Mouse (Mus musculus): Measurements from ENCODE around the gene Pus10. TPM values are rescaled to one million over a fixed set of nuclear protein-coding genes. Genes with fewer than 3 reads are reported as not detected.

The Pus10 gene
- 16.3 and 19.2 TPM in 2 replicates for polyA plus RNA-seq (2015; fragmentation: Nextera tagmentation; extraction: Ambion mirVana)

DNA sequence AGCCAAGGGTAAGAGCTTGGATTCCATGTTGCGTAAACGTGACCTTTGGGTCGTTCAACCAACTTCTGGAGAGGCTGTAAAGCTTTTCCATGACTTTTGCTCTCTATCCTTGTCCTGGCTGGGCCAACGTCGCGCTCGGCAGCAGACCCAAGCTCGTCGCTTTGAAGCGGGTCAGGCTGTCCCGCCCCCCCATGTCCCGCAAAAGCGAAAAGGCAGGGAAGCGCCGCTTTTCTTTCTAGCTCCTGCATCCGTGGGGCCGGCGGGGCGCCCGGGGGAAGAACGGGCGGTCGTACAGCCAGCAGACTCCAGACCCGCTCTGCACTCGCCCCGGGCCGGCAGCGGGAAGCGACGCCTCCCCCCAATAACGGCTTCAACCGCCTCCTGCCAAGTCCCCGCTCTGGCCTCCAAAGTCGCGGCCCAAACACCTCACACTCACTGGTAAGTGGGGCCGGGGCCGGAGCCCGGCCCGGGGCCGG lies at the start of gene Pus10:
TSS of gene Pus10 (plus strand) at position 364 of the 476 bp plus-strand sequence.
- H3K27ac ChIP-seq, result peak within 1 kb of the TSS; percentile 90
- H3K9me3 ChIP-seq (replicated peaks), result no peaks in the 10 kb centered on the region
- peak within 1 kb of the TSS; percentile 92 for H3K9ac ChIP-seq
- DNase-seq (no peak), ATAC-seq (ENCODE audit: low read depth) (peak; percentile 64)
- peaks cover 26% of the 10 kb centered on the region for H3K4me1 ChIP-seq (replicated peaks)
- no peaks in the 10 kb centered on the region for H3K27me3 ChIP-seq
- WGBS (ENCODE audit: insufficient replicate concordance), result under 1% methylated on average over 38 of the region's 40 CpGs
- no peaks in the 10 kb centered on the region; the same call in 1 of the 2 replicates for H3K36me3 ChIP-seq
- H3K4me2 ChIP-seq, result peak within 1 kb of the TSS; percentile 82
- peak within 1 kb of the TSS; percentile 93 for H3K4me3 ChIP-seq (replicated peaks)

DNA sequence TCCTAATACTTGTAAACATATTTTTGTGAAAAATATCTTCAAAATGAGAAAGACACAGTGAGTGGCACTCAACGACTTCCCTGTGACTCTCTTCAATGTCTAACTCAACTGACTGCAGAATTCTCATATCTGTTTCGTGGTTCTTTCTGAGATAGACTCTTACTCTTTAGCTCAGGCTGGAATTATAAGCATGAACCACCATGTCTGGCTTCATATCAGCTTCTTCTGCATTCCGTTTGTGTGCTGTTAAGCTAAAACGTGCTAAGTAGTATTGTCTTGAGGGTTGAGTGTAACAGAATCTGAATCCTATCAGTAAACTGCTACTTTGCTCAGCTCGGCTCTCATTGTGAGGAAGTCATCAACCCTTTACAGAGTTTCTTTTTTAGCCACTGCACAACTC lies 46.5 kb upstream of the Pus10 start:
- H3K27ac ChIP-seq, result no peak overlapping the region
- ATAC-seq (ENCODE audit: low read depth), result no peak
- H3K4me2 ChIP-seq, result no peak overlapping the region
- H3K9ac ChIP-seq, result no peak overlapping the region
- H3K36me3 ChIP-seq, result peaks cover 9% of the 10 kb centered on the region; the same call in 1 of the 2 replicates
- H3K27me3 ChIP-seq, result no peaks in the 10 kb centered on the region
- no peak overlapping the region for H3K4me3 ChIP-seq (replicated peaks)
- no peaks in the 10 kb centered on the region for H3K4me1 ChIP-seq (replicated peaks)
- 39% methylated on average over 5 of the region's 5 CpGs for WGBS (ENCODE audit: insufficient replicate concordance)
- DNase-seq, result no peak
- no peaks in the 10 kb centered on the region for H3K9me3 ChIP-seq (replicated peaks)

DNA sequence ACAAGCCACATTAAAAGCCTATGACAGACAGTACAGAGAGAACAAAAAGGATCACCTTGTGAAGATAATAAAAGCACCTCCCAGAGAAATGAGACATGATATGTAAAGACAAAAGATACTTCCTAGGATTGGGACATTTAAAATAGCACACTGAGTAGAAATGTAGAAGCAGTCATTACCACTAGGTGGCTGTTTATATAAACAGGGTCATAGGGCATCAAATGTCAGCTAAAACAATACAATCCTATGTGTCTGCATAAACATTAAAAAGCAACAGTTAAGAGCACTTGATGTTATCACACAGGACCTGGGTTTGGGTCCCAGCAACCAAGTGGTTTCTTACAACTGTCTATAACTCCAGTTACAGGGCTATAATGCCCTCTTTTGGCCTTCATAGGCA lies 34.8 kb upstream of the Pus10 start:
- Histone ChIP-seq H3K36me3 (no peaks in the 10 kb centered on the region), H3K4me3 (replicated peaks) (no peak overlapping the region), H3K9ac (no peak overlapping the region), H3K27ac (no peak overlapping the region), H3K9me3 (replicated peaks) (no peaks in the 10 kb centered on the region), H3K27me3 (no peaks in the 10 kb centered on the region), H3K4me2 (no peak overlapping the region), H3K4me1 (replicated peaks) (peaks cover 13% of the 10 kb centered on the region)
- ATAC-seq (ENCODE audit: low read depth) (no peak), DNase-seq (no peak)

DNA sequence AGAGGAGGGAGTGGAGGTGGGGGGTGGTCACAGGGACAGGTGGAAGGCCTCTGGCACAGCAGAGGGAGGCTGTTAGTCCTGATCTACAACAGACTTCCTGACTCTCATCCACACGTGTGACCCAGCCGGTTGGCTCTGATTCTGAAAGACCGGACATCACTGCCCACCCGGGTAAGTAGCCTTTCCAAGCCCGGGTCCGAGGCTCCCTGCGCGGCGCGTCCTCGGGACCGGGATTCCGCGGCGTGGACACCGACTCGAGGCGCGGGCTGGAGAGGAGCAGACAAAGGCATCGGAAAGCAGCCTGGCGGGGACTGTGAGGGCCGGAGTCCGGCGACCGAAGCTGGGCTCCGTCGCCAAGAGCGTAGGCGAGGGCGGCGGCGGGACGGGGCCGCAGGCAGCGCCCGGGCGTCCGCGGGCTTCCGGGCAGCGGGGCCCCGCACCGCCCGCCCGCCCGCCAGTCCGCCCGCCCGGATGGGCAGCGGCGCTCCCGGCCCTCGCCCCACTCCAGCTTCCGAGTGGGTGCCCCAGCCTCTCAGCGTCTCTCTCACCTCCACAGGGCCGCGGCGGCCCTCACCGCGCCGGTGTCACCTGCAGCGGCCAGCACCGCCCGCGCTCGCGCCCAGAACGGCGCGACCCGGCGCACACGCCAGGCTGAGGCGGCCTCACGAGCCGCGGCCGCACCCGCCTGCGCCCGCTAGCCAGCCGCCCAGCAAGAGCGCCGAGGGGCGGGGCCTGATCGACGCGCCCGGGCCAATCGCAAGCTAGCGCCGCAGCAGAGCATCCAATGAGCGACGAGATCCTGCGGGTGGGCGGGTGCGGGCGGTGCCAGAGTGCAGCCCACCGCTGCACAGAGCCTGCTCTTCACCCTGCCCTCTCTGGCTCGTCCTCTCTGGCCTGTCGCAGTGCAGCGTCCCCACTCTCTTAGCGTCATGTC lies 32.3 kb upstream of the Pus10 start, which contains the start of gene 0610010F05Rik:
TSS of gene 0610010F05Rik (minus strand) at position 695 of the 934 bp plus-strand sequence.
- peak within 1 kb of the TSS; percentile 87 for H3K4me3 ChIP-seq (replicated peaks)
- peak within 1 kb of the TSS; percentile 80 for H3K27ac ChIP-seq
- H3K36me3 ChIP-seq, result peaks cover 8% of the 10 kb centered on the region
- WGBS (ENCODE audit: insufficient replicate concordance), result under 1% methylated on average over 83 of the region's 103 CpGs
- ATAC-seq (ENCODE audit: low read depth) (peak; percentile 100), DNase-seq (peak; percentile 82)
- H3K27me3 ChIP-seq, result no peaks in the 10 kb centered on the region
- no peaks in the 10 kb centered on the region for H3K9me3 ChIP-seq (replicated peaks)
- peak within 1 kb of the TSS; percentile 91 for H3K9ac ChIP-seq
- H3K4me1 ChIP-seq (replicated peaks), result peaks cover 13% of the 10 kb centered on the region
- H3K4me2 ChIP-seq, result peak within 1 kb of the TSS; percentile 94

DNA sequence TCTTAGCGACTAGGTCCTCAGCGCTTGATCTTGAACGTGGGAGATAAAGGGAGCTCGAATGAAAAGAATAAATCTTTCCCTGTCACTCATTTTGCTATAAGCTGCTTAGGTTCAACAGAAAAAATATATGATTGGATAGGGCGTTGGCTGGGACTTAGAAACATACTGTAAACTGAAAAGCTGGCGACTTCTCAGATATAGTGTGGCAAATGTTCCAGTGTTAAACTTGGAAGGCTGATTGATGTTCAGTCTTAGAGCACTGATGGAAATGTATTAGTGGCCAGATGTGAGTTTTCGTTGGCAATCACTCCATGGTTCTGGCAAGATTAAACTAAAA lies 31.6 kb upstream of the Pus10 start:
- WGBS (ENCODE audit: insufficient replicate concordance), result 9% methylated on average over 7 of the region's 7 CpGs
- ATAC-seq (ENCODE audit: low read depth), result no peak
- Histone ChIP-seq H3K4me1 (replicated peaks) (peaks cover 13% of the 10 kb centered on the region), H3K36me3 (peaks cover 14% of the 10 kb centered on the region), H3K9ac (peak overlapping the region; percentile 62), H3K4me3 (replicated peaks) (peak overlapping the region; percentile 87), H3K27ac (peak overlapping the region; percentile 55; the same call in 1 of the 2 replicates), H3K9me3 (replicated peaks) (no peaks in the 10 kb centered on the region), H3K27me3 (no peaks in the 10 kb centered on the region), H3K4me2 (peak overlapping the region; percentile 73)
- DNase-seq, result no peak

DNA sequence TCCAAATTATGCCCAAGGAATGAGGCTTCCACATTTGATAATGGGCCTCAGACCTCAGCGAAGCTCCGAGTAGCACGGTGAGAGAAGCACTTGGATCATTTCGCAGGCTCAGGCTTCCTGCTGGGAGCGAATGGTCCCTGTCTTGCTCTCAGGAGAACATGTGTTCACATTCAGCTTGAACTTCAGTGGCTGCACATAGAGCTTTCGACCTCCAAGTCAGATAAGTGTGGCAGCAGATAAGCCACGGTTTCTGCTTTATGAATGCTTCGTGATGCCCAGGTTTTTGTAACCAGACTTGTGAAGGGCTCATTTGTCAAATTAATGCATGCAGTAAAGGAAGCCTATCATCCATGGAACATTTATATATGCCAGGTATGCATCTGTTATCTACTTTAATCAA lies 30.9 kb upstream of the Pus10 start:
- H3K4me2 ChIP-seq, result peak overlapping the region; percentile 30; the same call in 1 of the 2 replicates
- H3K27me3 ChIP-seq, result no peaks in the 10 kb centered on the region
- H3K4me1 ChIP-seq (replicated peaks), result peaks cover 13% of the 10 kb centered on the region
- H3K36me3 ChIP-seq, result peaks cover 15% of the 10 kb centered on the region
- H3K9ac ChIP-seq, result no peak overlapping the region
- no peak for ATAC-seq (ENCODE audit: low read depth)
- H3K9me3 ChIP-seq (replicated peaks), result no peaks in the 10 kb centered on the region
- no peak overlapping the region; the same call in 1 of the 2 replicates for H3K4me3 ChIP-seq (replicated peaks)
- H3K27ac ChIP-seq, result no peak overlapping the region
- 47% methylated on average over 8 of the region's 8 CpGs for WGBS (ENCODE audit: insufficient replicate concordance)
- DNase-seq, result no peak

DNA sequence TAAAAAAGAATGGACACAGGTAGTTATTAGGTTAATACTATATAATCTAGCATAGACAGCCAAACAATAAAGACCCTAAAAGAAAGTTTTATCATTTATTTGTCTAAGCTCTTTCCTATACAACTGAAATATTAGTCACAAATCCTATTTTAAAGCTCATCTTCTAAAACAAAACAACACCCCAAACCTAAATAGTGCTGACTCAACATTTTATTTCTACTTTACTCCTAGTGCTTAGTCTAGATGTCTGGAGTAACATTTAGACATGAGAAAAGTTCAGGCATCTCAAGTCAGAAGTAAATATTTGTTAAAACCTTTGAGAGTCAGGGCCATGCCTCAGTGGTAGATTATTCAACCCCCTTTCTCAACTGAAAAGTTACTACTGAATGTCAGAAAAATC lies 18.0 kb upstream of the Pus10 start:
- H3K36me3 ChIP-seq, result peaks cover 16% of the 10 kb centered on the region; the same call in 1 of the 2 replicates
- no peaks in the 10 kb centered on the region for H3K4me1 ChIP-seq (replicated peaks)
- H3K4me2 ChIP-seq, result no peak overlapping the region
- ATAC-seq (ENCODE audit: low read depth) (no peak), DNase-seq (no peak)
- no peak overlapping the region for H3K9ac ChIP-seq
- H3K27me3 ChIP-seq, result no peaks in the 10 kb centered on the region
- H3K9me3 ChIP-seq (replicated peaks), result no peaks in the 10 kb centered on the region
- no peak overlapping the region for H3K27ac ChIP-seq
- H3K4me3 ChIP-seq (replicated peaks), result no peak overlapping the region

DNA sequence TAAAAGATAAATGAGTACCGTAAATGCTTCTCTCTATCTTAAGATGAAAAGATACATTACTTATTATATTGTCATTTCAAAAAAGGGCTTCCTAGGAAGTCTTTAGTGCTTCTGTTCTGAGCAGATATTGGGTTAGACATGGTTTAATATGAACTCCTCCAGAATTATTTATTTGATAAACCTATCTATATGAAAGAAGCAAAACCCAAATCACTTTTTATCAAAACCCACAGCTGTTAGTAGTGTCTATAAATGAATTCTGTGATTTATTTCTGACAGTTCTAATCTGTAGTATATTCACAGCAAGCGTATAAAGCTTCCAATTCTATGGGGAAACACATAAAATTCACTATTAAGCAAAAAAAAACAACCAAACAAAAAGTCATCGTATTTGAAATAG lies 17.6 kb upstream of the Pus10 start:
- no peaks in the 10 kb centered on the region for H3K9me3 ChIP-seq (replicated peaks)
- H3K4me2 ChIP-seq, result no peak overlapping the region
- H3K27ac ChIP-seq, result no peak overlapping the region
- DNase-seq, result no peak
- H3K9ac ChIP-seq, result no peak overlapping the region
- WGBS (ENCODE audit: insufficient replicate concordance), result 80% methylated on average over 3 of the region's 3 CpGs
- peaks cover 16% of the 10 kb centered on the region; the same call in 1 of the 2 replicates for H3K36me3 ChIP-seq
- ATAC-seq (ENCODE audit: low read depth), result no peak
- no peaks in the 10 kb centered on the region for H3K27me3 ChIP-seq
- H3K4me3 ChIP-seq (replicated peaks), result no peak overlapping the region
- no peaks in the 10 kb centered on the region for H3K4me1 ChIP-seq (replicated peaks)

DNA sequence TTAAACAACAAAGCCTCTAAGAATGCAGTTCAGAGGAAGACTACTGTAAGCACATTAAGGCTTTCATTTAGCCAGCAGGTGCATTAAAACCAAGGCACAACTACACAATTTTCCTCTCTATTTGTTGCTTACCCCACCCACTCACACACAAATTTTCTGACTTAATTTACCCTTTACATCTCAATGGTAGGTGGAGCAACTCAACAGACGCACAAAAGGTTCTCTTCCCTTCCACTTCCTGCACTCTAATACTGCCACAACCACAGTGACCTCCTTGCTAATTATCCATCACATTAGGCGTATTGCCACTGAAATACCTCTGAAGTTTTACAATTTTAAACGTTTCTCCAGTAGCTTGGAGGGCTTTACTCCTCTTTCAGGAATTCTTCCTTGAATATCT lies 11.8 kb upstream of the Pus10 start:
- Histone ChIP-seq H3K9ac (no peak overlapping the region), H3K9me3 (replicated peaks) (no peaks in the 10 kb centered on the region), H3K27me3 (no peaks in the 10 kb centered on the region), H3K4me2 (no peak overlapping the region), H3K4me1 (replicated peaks) (peaks cover under 1% of the 10 kb centered on the region; the same call in 1 of the 2 replicates), H3K4me3 (replicated peaks) (no peak overlapping the region), H3K36me3 (0 out of 2 replicates have a peak, but pooled peaks cover 13% of the 10 kb centered on the region), H3K27ac (no peak overlapping the region)
- ATAC-seq (ENCODE audit: low read depth) (no peak), DNase-seq (no peak)
- WGBS (ENCODE audit: insufficient replicate concordance), result 64% methylated on average over 3 of the region's 3 CpGs

DNA sequence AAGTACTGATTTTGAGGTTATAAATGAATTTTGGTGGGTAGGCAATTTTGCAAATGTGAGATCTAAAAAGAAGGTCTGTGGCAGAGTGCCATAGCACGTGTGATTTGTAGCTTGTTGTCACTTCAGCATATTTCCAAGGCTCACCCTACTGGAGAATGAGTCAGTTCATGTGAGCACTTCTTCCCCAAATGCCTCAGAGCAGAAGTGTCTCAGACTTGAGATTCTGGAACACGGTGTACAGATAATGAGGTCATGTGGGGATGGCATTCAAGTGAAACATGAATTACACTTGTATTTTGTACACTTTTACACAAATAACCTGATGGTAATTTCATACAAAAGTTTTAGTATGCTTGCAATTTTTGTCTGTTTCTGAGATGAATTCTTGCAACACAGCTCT lies 7.7 kb upstream of the Pus10 start:
- Histone ChIP-seq H3K4me1 (replicated peaks) (peaks cover 9% of the 10 kb centered on the region), H3K4me3 (replicated peaks) (no peak overlapping the region), H3K4me2 (no peak overlapping the region), H3K9me3 (replicated peaks) (no peaks in the 10 kb centered on the region), H3K27ac (no peak overlapping the region), H3K36me3 (no peaks in the 10 kb centered on the region), H3K27me3 (no peaks in the 10 kb centered on the region), H3K9ac (no peak overlapping the region)
- 65% methylated on average over 2 of the region's 2 CpGs for WGBS (ENCODE audit: insufficient replicate concordance)
- DNase-seq, result no peak
- no peak for ATAC-seq (ENCODE audit: low read depth)

DNA sequence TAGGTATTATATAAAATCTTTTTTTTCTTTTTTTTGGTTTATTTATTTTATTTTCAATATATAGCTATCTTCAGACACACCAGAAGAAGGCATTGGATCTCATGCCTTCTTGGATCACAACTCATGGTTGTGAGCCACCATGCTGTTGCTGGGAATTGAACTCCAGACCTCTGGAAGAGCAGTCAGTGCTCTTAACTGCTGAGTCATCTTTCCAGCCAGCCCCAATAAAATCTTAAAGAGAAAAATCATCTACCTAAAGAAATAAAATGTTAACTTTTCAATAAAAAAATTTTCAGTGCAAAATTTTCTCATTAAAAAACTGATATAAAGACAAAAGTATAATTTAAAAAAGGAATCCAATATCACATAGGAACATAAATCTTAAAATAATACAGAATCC lies 1.2 kb upstream of the Pus10 start:
- no peaks in the 10 kb centered on the region; the same call in 1 of the 2 replicates for H3K36me3 ChIP-seq
- H3K9ac ChIP-seq, result no peak overlapping the region
- DNase-seq, result no peak
- no peaks in the 10 kb centered on the region for H3K27me3 ChIP-seq
- no peak overlapping the region for H3K27ac ChIP-seq
- no peak overlapping the region; the same call in 1 of the 2 replicates for H3K4me2 ChIP-seq
- H3K4me1 ChIP-seq (replicated peaks), result peaks cover 28% of the 10 kb centered on the region
- ATAC-seq (ENCODE audit: low read depth), result no peak
- H3K9me3 ChIP-seq (replicated peaks), result no peaks in the 10 kb centered on the region
- H3K4me3 ChIP-seq (replicated peaks), result no peak overlapping the region

Measured in liver, embryonic 13.5 days (tissue).